ENCODE assay signal across 25 mouse cellular contexts in genomic region chr10:21335534-21335933, GRCm38 (mm10). TPM values are rescaled to one million over a fixed set of nuclear protein-coding genes. Genes with fewer than 3 reads are reported as not detected.
DNase-seq lines count a peak whose midpoint lies in the region; ATAC-seq and TF ChIP-seq lines count a peak whose summit lies in the region.
"Had no signal": no experiment of that assay in that cellular context is flagged by ENCODE, and none has a peak within 500 bp of the region (broad histone marks: within the 10 kb centered on the region; RNA-seq: fewer than 3 reads in every experiment).

No protein-coding gene starts in this region.

- no peaks in the 10 kb centered on the region for H3K9me3 ChIP-seq in kidney, postnatal 0 days (replicated peaks; ENCODE audit: low read length)
- H3K9me3 ChIP-seq in midbrain, embryonic 16.5 days (replicated peaks; ENCODE audit: control insufficient read depth, low read length, poor library complexity, severe bottlenecking), result no peaks in the 10 kb centered on the region
- peaks cover 4% of the 10 kb centered on the region; the same call in 1 of the 2 replicates for H3K9me3 ChIP-seq in midbrain, embryonic 11.5 days (ENCODE audit: control insufficient read depth, low read length)
- H3K9me3 ChIP-seq in stomach, embryonic 16.5 days (replicated peaks; ENCODE audit: control insufficient read depth, low read length), result peaks cover 5% of the 10 kb centered on the region
- H3K9me3 ChIP-seq: forebrain, embryonic 12.5 days; limb, embryonic 10.5 days had no signal

- no peak overlapping the region for H3K9ac ChIP-seq in kidney, postnatal 0 days (ENCODE audit: low read depth, low read length)
- no peak overlapping the region for H3K9ac ChIP-seq in midbrain, embryonic 16.5 days (ENCODE audit: low read depth, low read length)
- no peak overlapping the region for H3K9ac ChIP-seq in midbrain, embryonic 11.5 days (ENCODE audit: low read length)
- H3K9ac ChIP-seq in stomach, embryonic 16.5 days (ENCODE audit: low read length), result no peak overlapping the region
- H3K9ac ChIP-seq: forebrain, embryonic 12.5 days; heart, embryonic 15.5 days had no signal

- H3K27ac ChIP-seq in kidney, postnatal 0 days, result no peak overlapping the region
- H3K27ac ChIP-seq in midbrain, embryonic 16.5 days (ENCODE audit: low read length), result no peak overlapping the region
- no peak overlapping the region for H3K27ac ChIP-seq in midbrain, embryonic 11.5 days (ENCODE audit: low read depth, low read length)
- H3K27ac ChIP-seq in stomach, embryonic 16.5 days (ENCODE audit: low read length), result no peak overlapping the region
- H3K27ac ChIP-seq: embryonic facial prominence, embryonic 10.5 days; forebrain, embryonic 12.5 days; heart, adult 2 months; heart, embryonic 15.5 days; limb, embryonic 10.5 days had no signal

- DNase-seq in kidney, postnatal 0 days (ENCODE audit: low spot score), result no peak
- no peak for DNase-seq in kidney, adult 11 months
- no peak for DNase-seq in midbrain, embryonic 11.5 days (ENCODE audit: low spot score, missing footprints)
- DNase-seq in T-cell, adult 2 months (ENCODE audit: low spot score), result peak; percentile 24
- DNase-seq in ovary, postnatal 36 days (ENCODE audit: low spot score), result no peak
- DNase-seq in heart, adult 8-10 months (ENCODE audit: low spot score), result no peak
- DNase-seq: adrenal gland, postnatal 36 days; B cell, adult 2 months; cerebellum, adult 8-10 months; gastrocnemius, postnatal 14 days; heart, adult 2 months; kidney, adult 8-10 months; kidney, postnatal 4 days; thymus, postnatal 36 days had no signal

- no peak overlapping the region for H3K4me3 ChIP-seq in kidney, postnatal 0 days (replicated peaks; ENCODE audit: low read depth, low read length)
- no peak overlapping the region for H3K4me3 ChIP-seq in midbrain, embryonic 16.5 days (ENCODE audit: low read depth, low read length)
- H3K4me3 ChIP-seq in midbrain, embryonic 11.5 days (ENCODE audit: low read depth, low read length), result no peak overlapping the region
- no peak overlapping the region for H3K4me3 ChIP-seq in stomach, embryonic 16.5 days (replicated peaks; ENCODE audit: low read length)
- H3K4me3 ChIP-seq: embryonic facial prominence, embryonic 10.5 days; forebrain, embryonic 12.5 days; heart, adult 2 months; heart, embryonic 15.5 days; limb, embryonic 10.5 days had no signal

- WGBS in kidney, postnatal 0 days, result 91% methylated on average over 5 of the region's 5 CpGs
- WGBS in midbrain, embryonic 16.5 days, result 97% methylated on average over 5 of the region's 5 CpGs
- WGBS in midbrain, embryonic 11.5 days, result 96% methylated on average over 5 of the region's 5 CpGs
- 91% methylated on average over 5 of the region's 5 CpGs for WGBS in stomach, embryonic 16.5 days

- H3K27me3 ChIP-seq in kidney, postnatal 0 days (ENCODE audit: insufficient read depth, low read length), result no peaks in the 10 kb centered on the region
- no peaks in the 10 kb centered on the region for H3K27me3 ChIP-seq in midbrain, embryonic 16.5 days (ENCODE audit: control insufficient read depth, insufficient read depth, low read depth, low read length)
- no peaks in the 10 kb centered on the region for H3K27me3 ChIP-seq in midbrain, embryonic 11.5 days (ENCODE audit: control insufficient read depth, insufficient read depth, low read length)
- no peaks in the 10 kb centered on the region for H3K27me3 ChIP-seq in stomach, embryonic 16.5 days (ENCODE audit: control insufficient read depth, insufficient read depth, low read length)
- H3K27me3 ChIP-seq: forebrain, embryonic 12.5 days; heart, embryonic 15.5 days; Patski had no signal

- no peak for TF ChIP-seq CTCF in kidney, postnatal 0 days (IDR thresholded peaks at IDR 0.05; ENCODE audit: low read depth)

- no peak overlapping the region for H3K4me2 ChIP-seq in kidney, postnatal 0 days (ENCODE audit: low read length)
- H3K4me2 ChIP-seq in midbrain, embryonic 16.5 days (ENCODE audit: low read length), result no peak overlapping the region
- no peak overlapping the region for H3K4me2 ChIP-seq in midbrain, embryonic 11.5 days
- H3K4me2 ChIP-seq in stomach, embryonic 16.5 days (ENCODE audit: low read depth, low read length), result no peak overlapping the region
- H3K4me2 ChIP-seq: forebrain, embryonic 12.5 days; heart, embryonic 15.5 days had no signal

- H3K36me3 ChIP-seq in kidney, postnatal 0 days (ENCODE audit: insufficient read depth, low read length), result peaks cover 7% of the 10 kb centered on the region; the same call in 1 of the 2 replicates
- H3K36me3 ChIP-seq in midbrain, embryonic 16.5 days (ENCODE audit: control insufficient read depth, insufficient read depth, low read length), result peaks cover 12% of the 10 kb centered on the region
- peaks cover 7% of the 10 kb centered on the region; the same call in 1 of the 2 replicates for H3K36me3 ChIP-seq in midbrain, embryonic 11.5 days (ENCODE audit: control insufficient read depth, insufficient read depth, low read length)
- peaks cover 7% of the 10 kb centered on the region for H3K36me3 ChIP-seq in stomach, embryonic 16.5 days (ENCODE audit: control insufficient read depth, insufficient read depth, low read length)

- 0 out of 2 replicates have a peak, but pooled peaks have one; percentile 25 for ATAC-seq in kidney, postnatal 0 days (replicated peaks; ENCODE audit: low FRiP score, low read depth)
- peak; percentile 12; the same call in 1 of the 2 replicates for ATAC-seq in midbrain, embryonic 16.5 days
- no peak for ATAC-seq in midbrain, embryonic 11.5 days (ENCODE audit: low FRiP score)
- peak; percentile 33; the same call in 1 of the 2 replicates for ATAC-seq in stomach, embryonic 16.5 days (ENCODE audit: insufficient read depth, low FRiP score)
- ATAC-seq: Patski had no signal

- H3K4me1 ChIP-seq in kidney, postnatal 0 days (replicated peaks; ENCODE audit: insufficient read depth, low read length), result no peaks in the 10 kb centered on the region
- H3K4me1 ChIP-seq in midbrain, embryonic 16.5 days (ENCODE audit: control insufficient read depth, insufficient read depth, low read length), result no peaks in the 10 kb centered on the region
- no peaks in the 10 kb centered on the region for H3K4me1 ChIP-seq in midbrain, embryonic 11.5 days (ENCODE audit: control insufficient read depth, insufficient read depth, low read length)
- H3K4me1 ChIP-seq in stomach, embryonic 16.5 days (ENCODE audit: control insufficient read depth, insufficient read depth, low read length), result no peaks in the 10 kb centered on the region
- H3K4me1 ChIP-seq: embryonic facial prominence, embryonic 10.5 days; forebrain, embryonic 12.5 days; heart, embryonic 15.5 days; limb, embryonic 10.5 days had no signal

RNA-seq across cellular contexts. Expression of gene Hbs1l, which starts 39.8 kb away (rescaled TPM):
- polyA plus RNA-seq in kidney, postnatal 0 days (2015; fragmentation: Nextera tagmentation; extraction: Ambion mirVana), result 62.1 and 72.0 TPM in 2 replicates
- 89.3 and 95.1 TPM in 2 replicates for polyA plus RNA-seq in midbrain, embryonic 16.5 days (2015; fragmentation: Nextera tagmentation; extraction: Ambion mirVana)
- polyA plus RNA-seq in midbrain, embryonic 11.5 days (2014; fragmentation: Nextera tagmentation; extraction: Ambion mirVana), result 142 and 154 TPM in 2 replicates
- polyA plus RNA-seq in stomach, embryonic 16.5 days (2015; fragmentation: Nextera tagmentation; extraction: Ambion mirVana), result 84.8 and 92.5 TPM in 2 replicates
- 10 to 100 TPM; 62.9 to 78.5 (median 71.0) TPM for total RNA-seq in heart, adult 8-10 months (2022)

RNA-seq across cellular contexts. Expression of gene Aldh8a1, which starts 41.6 kb away (rescaled TPM):
- polyA plus RNA-seq in kidney, postnatal 0 days (2015; fragmentation: Nextera tagmentation; extraction: Ambion mirVana), result 4.7 and 4.8 TPM in 2 replicates
- polyA plus RNA-seq in midbrain, embryonic 16.5 days (2015; fragmentation: Nextera tagmentation; extraction: Ambion mirVana), result not detected in 2 replicates
- polyA plus RNA-seq in midbrain, embryonic 11.5 days (2014; fragmentation: Nextera tagmentation; extraction: Ambion mirVana), result 0.07 TPM in 1 of 2 replicates, not detected in the other
- polyA plus RNA-seq in stomach, embryonic 16.5 days (2015; fragmentation: Nextera tagmentation; extraction: Ambion mirVana), result 2.0 and 2.1 TPM in 2 replicates
- not detected for total RNA-seq in heart, adult 8-10 months (2022)
- total RNA-seq: adrenal gland, postnatal 36 days; gastrocnemius, postnatal 14 days; heart, adult 2 months; hematopoietic stem cell, adult 5-6 weeks; monocyte, adult 5-6 weeks had no signal
- polyA plus RNA-seq: forebrain, embryonic 12.5 days; heart, adult 2 months; heart, embryonic 15.5 days; neural tube, embryonic 11.5 days; small intestine, adult 2 months had no signal
